Mouse (Mus musculus): ENCODE data around the gene Hrasls. TPM values are rescaled to one million over a fixed set of nuclear protein-coding genes. Genes with fewer than 3 reads are reported as not detected.

The Hrasls gene
- total RNA-seq (2012; rRNA removed) (not detected in 2 replicates), total RNA-seq (2014; rRNA removed) (not detected in 2 replicates), polyA plus RNA-seq (2012; ENCODE audit: insufficient read length, low read depth) (not detected in 2 replicates)

- DNase-seq (ENCODE audit: extremely low read depth), result no peak
- dilution Hi-C loops (cut with MboI; ENCODE audit: extremely low pct_ligation_motif_present, extremely low pct_unique_long_range_greater_than_20kb, low sequenced_read_pairs) (no loop called here), in situ Hi-C loops (cut with MboI; ENCODE audit: low pct_ligation_motif_present, low pct_unique_long_range_greater_than_20kb, low sequenced_read_pairs) (no loop called here)
- TF ChIP-seq ZC3H11A (IDR thresholded peaks at IDR 0.05; ENCODE audit: low read depth, low read length) (no peak), NRF1 (IDR thresholded peaks at IDR 0.05; ENCODE audit: low read depth, low read length) (no peak), SIN3A (IDR thresholded peaks at IDR 0.05; ENCODE audit: low read length) (no peak), ZMIZ1 (IDR thresholded peaks at IDR 0.05; ENCODE audit: low read depth, low read length) (no peak), EP300 (IDR thresholded peaks at IDR 0.05; ENCODE audit: low read length) (no peak)
- H3K4me3 ChIP-seq (replicated peaks in 1 of 3; ENCODE audit: low read depth in 2 of 3, low read length in 2 of 3, poor library complexity in 1 of 3), result no peak within 1 kb of the TSS
- H3K27me3 ChIP-seq (replicated peaks), result no peaks in the 10 kb centered on the region
- no peak within 1 kb of the TSS for H3K27ac ChIP-seq (ENCODE audit: insufficient read depth, low read depth)
- H3K9ac ChIP-seq (ENCODE audit: insufficient read depth, low read depth), result no peak within 1 kb of the TSS
- H3K79me2 ChIP-seq (replicated peaks; ENCODE audit: control insufficient read depth, extremely low read depth, insufficient read depth, poor library complexity, severe bottlenecking), result no peaks in the 10 kb centered on the region
- no peaks in the 10 kb centered on the region for H3K36me3 ChIP-seq (replicated peaks in 1 of 2; ENCODE audit: control insufficient read depth in 1 of 2, insufficient read depth in 1 of 2, low read length in 1 of 2)
- H3K4me1 ChIP-seq (ENCODE audit: control insufficient read depth in 1 of 2, insufficient read depth in 2 of 2), result no peaks in the 10 kb centered on the region
- H3K9me3 ChIP-seq (replicated peaks; ENCODE audit: low read length), result peaks cover 78% of the 10 kb centered on the region
- H3K4me2 ChIP-seq (ENCODE audit: insufficient read depth, low read depth, poor library complexity, severe bottlenecking), result no peak within 1 kb of the TSS
These were observed at the start of gene Hrasls for GRCm38 (mm10) chr16:29209605-29210411. Gene Hrasls, plus strand, starts transcription at chr16:29209695.

DNA sequence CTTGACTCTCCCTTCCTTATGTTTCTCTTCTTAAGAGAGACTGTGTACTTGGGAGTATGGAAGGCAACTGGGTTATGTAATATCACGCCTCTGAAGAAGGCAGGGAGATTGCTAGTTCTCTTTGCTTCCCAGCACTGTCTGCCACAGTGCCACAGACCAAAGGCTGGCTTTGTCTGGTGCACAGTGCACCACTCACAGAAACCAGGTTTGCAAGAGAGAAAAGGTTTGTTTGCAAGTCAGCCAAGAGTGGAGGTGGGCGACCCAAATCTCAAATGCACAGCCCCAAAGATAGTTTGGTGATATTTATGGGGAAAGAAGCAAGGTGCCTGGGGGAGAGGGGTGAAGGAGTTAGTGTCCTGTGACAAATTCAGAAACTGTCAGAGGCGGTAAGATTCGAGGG is 47.2 kb upstream of the Hrasls start:
- Histone ChIP-seq H3K79me2 (replicated peaks; ENCODE audit: control insufficient read depth, extremely low read depth, insufficient read depth, poor library complexity, severe bottlenecking) (no peaks in the 10 kb centered on the region), H3K27me3 (replicated peaks) (no peaks in the 10 kb centered on the region), H3K4me3 (replicated peaks in 1 of 3; ENCODE audit: low read depth in 2 of 3, low read length in 2 of 3, poor library complexity in 1 of 3) (no peak overlapping the region), H3K9me3 (replicated peaks; ENCODE audit: low read length) (peaks cover 80% of the 10 kb centered on the region), H3K27ac (ENCODE audit: insufficient read depth, low read depth) (no peak overlapping the region), H3K36me3 (replicated peaks in 1 of 2; ENCODE audit: control insufficient read depth in 1 of 2, insufficient read depth in 1 of 2, low read length in 1 of 2) (no peaks in the 10 kb centered on the region), H3K9ac (ENCODE audit: insufficient read depth, low read depth) (no peak overlapping the region), H3K4me1 (ENCODE audit: control insufficient read depth in 1 of 2, insufficient read depth in 2 of 2) (no peaks in the 10 kb centered on the region), H3K4me2 (ENCODE audit: insufficient read depth, low read depth, poor library complexity, severe bottlenecking) (no peak overlapping the region)
- in situ Hi-C loops (cut with MboI; ENCODE audit: low pct_ligation_motif_present, low pct_unique_long_range_greater_than_20kb, low sequenced_read_pairs), result no loop called here
- no peak for DNase-seq (ENCODE audit: extremely low read depth)
- TF ChIP-seq MEF2A (IDR thresholded peaks at IDR 0.05; ENCODE audit: borderline replicate concordance, low read depth, low read length) (no peak), ZKSCAN1 (IDR thresholded peaks at IDR 0.05; ENCODE audit: borderline replicate concordance, low read depth, low read length) (no peak), ZC3H11A (IDR thresholded peaks at IDR 0.05; ENCODE audit: low read depth, low read length) (no peak), ZNF384 (IDR thresholded peaks at IDR 0.05; ENCODE audit: low read depth, low read length) (no peak), UBTF (IDR thresholded peaks at IDR 0.05; ENCODE audit: low read depth, low read length) (no peak), PAX5 (IDR thresholded peaks at IDR 0.05; ENCODE audit: low read length) (no peak), BHLHE40 (IDR thresholded peaks at IDR 0.05; ENCODE audit: low read depth, low read length) (no peak), MXI1 (IDR thresholded peaks at IDR 0.05; ENCODE audit: low read depth, low read length) (no peak), RAD21 (IDR thresholded peaks at IDR 0.05; ENCODE audit: low read depth, low read length) (no peak), GABPA (IDR thresholded peaks at IDR 0.05; ENCODE audit: insufficient replicate concordance, low read depth, low read length) (no peak), ELF1 (IDR thresholded peaks at IDR 0.05; ENCODE audit: low read depth, low read length) (no peak), MAX (IDR thresholded peaks at IDR 0.05; ENCODE audit: low read length) (no peak)
- dilution Hi-C loops (cut with MboI; ENCODE audit: extremely low pct_ligation_motif_present, extremely low pct_unique_long_range_greater_than_20kb, low sequenced_read_pairs), result no loop called here
